Mouse (Mus musculus) frontal cortex, postnatal 10 days (tissue): Measurements from ENCODE around the gene Klb.

Source experiments
- DNase-seq, 2 experiments: peaks; one replicate each; pipeline ENCODE4 v3.0.0; 2022; ENCODE audit warnings: low spot score in 2 of 2, mixed read lengths in 1 of 2

Gene Klb

DNA sequence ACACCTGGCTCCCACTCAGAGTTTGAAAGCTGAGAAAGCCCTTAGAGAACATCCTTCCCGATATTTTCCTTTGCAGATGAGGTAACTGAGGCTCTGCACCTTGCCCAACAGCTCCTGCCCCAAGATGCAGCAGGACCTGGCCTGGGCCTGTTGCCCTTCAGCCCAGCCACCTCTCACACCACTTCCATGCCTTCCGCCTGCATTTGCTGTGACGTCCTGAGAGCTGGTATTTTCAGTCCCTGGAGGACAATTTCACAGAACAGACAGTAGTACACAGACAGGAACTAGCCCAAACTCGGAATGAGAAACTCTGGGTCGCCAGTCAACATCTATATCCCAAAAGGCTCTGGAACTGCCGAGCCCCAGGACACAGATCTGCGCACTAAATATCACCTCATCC, 26.6 kb downstream of the Klb start:
- DNase-seq = no peak

DNA sequence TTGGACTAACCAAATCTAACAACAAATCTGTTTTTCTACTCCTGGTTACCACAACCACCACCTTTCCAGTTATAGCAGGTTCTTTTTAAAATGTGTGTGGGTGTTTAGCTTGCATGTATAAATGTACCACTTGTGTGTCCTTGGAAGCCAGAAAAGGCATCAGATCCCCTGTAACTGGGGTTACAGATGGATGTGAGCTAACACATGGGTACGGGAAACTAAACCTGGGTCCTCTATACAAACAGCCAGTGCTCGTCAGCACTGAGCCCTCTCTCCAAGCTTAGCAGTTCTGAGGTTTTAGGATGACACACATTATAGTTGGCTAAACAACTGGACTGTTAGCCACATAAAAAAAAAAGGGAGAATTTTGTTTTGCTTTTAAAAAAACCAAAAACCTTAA, 37.6 kb downstream of the Klb start:
- DNase-seq = no peak

DNA sequence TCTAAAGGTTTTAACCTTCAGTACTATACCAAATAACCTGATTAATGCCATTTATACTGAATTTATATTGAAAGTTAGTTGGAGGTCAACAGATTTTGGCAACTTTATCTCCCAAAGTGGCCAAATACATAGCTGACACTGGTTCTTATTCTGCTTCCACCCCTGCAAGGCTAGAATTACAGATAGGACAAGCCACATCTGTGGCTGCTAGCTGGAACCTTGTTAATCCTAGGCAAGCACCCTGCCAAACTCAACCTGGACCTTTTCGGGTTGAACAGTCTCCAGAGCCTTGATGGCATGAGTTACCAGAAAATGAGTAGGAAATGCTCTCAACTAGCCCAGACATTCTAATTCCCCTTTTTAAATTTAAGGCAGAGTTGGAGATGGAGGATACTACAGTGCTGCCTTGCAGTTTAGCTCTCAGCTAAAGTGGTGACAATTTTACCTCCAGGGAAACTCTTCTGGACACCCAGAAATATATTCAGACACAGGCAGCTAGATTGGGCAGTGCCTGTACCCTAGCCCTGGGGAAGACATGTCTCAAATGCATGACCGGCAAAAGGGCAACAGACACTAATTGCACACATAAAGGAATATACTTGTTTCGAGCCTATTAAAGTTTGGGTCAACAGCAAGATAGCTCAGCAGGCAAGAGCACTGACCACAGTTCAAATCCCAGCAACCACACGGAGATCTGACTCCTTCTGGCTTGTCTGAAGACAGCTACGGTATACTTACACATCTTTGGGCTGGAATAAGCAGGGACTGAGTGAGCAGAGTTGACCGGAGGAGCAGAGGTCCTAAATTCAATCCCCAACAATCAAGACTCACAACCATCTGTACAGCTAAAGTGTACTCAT, 39.1 kb downstream of the Klb start:
- DNase-seq = no peak

DNA sequence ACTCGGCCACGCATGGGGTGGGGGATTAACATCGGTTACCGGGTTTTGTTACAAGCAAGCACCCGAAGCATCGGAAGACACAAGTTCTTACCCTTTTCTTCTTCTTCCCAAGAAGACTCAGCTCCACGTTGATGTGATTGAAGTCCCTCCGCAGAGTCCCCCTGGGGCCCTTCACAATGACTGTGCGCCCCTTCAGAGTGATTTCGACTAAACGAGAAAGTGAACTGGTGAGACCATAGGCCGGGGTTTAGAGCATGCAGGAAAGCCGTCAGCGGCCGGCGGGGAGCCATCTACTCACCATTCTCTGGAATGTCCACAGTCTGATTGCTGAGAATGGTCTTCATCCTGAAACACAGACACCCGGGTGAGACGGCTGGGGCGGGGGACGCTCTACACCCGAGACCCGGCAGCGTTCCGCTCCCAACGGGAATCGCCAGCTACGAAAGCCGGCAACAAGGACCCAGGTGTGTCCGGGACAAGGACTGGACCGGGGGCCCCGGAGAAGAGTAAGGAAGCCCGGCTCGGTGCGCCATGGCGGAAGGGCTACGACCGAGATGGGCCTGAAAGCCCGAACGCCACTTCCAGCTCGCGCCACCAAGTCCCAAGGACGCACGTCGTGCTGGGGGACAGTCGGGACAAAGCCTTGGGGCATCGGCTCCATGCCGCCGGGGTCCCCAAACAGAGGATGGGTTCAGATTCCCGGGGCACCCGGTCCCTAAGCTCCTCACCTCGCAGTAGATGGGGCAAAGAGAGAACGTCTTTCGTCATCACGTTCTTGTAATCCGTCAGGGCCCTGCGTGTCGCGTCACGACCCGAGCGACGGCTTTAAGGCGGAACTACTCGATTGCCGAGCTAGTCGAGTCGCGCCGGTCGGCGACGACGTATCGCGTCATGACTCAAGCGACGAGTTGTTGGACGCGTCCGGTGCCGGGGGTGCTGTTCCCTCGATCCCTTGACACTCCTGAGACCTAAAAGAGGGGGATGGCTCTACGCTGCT, 42.8 kb downstream of the Klb start, which contains the start of the genes Rpl9 and Lias:
Gene Rpl9 (minus strand): TSS at position 797 of the 997 bp plus-strand sequence.
Gene Lias (plus strand): TSS at position 850 of the 997 bp plus-strand sequence.
- DNase-seq = peak; percentile 97 to 99

DNA sequence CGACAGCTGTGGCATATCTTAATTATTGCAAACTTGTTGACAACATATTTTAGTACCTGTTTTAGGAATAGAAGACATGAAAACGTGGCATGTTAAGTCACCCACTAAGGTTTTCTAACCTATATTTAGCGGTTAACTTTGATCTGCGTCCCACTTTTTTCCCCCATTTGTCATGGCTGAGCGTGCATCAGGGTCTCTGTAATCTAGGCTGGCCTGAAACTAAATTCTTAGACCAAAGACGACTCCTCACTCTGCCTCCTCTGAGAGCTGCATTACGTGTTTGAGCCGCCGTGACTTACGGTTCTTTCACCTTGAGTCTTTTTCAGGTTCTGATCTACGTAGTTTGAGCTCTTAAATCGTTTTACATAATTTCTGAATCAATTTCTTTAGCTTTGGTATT, 43.6 kb downstream of the Klb start:
- no peak for DNase-seq

DNA sequence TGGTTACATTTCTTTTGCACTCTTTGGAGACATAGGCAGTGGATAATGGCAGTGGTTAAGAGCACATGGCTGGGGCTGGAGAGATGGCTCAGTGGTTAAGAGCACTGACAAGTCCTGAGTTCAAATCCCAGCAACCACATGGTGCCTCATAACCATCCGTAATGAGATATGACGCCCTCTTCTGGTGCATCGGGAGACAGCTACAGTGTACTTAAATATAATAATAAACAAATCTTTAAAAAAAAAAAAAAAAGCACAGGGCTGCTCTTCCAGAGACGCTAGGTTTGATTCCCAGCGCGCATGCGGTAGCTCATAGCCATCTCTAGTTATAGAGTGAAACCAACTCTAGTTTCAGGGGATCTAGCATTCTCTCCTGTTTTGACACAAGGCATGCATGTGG, 46.3 kb downstream of the Klb start:
- DNase-seq = no peak

DNA sequence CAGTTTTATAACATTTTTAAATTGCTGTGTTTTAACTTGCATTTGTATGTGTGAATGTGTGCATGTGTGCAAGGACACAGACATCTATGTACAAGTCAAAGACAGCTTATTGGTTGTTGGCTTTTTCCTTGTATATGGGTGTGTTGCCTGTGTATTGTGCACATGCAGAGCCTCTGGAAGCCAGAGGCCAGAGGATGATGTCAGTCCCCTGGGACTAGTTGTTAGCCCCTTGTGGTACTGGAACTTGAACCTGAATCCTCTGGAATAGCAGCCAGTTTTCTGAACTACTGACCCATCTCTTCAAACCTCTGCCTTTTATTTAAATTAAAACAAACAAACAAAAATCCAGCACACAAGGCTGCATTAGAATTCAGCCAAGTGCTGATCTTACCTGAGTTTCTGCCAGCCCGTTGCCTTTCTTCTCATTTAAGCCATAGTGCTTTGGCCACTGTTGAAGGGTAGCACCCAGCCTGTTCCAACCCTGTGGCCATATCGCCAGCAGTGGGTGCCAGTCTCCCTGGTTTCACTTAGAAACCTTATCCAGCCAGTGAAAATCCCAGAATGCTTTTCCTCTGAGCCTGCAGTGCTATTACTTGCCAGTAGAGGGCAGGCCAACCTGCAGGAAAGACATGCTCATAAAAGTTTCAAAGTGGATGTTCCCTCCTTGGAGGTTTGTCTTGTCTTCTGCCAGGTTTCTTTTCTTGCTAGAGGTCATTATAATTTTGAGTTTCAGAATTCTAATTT, 53.3 kb downstream of the Klb start:
- DNase-seq = peak; percentile 51 to 76

DNA sequence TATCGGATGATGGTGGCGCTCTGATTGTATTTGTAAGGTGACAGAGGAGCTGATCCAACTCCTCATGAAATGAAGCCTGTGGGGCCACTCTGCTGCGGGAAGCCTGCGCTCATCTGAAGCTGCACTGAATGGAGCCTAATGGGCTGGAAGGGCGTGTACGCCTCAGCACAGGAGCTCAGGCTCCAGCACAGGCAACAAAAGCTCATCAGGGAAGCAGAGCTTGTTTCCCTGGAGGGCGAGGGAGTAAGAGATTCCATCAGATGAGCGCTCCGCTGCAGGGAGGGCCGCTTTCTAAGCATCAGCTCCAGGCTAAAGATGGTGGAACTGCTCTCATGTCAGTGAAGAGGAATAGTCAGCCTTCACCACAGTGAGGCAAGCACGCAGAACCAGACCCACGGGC, 59.9 kb downstream of the Klb start:
- no peak for DNase-seq

DNA sequence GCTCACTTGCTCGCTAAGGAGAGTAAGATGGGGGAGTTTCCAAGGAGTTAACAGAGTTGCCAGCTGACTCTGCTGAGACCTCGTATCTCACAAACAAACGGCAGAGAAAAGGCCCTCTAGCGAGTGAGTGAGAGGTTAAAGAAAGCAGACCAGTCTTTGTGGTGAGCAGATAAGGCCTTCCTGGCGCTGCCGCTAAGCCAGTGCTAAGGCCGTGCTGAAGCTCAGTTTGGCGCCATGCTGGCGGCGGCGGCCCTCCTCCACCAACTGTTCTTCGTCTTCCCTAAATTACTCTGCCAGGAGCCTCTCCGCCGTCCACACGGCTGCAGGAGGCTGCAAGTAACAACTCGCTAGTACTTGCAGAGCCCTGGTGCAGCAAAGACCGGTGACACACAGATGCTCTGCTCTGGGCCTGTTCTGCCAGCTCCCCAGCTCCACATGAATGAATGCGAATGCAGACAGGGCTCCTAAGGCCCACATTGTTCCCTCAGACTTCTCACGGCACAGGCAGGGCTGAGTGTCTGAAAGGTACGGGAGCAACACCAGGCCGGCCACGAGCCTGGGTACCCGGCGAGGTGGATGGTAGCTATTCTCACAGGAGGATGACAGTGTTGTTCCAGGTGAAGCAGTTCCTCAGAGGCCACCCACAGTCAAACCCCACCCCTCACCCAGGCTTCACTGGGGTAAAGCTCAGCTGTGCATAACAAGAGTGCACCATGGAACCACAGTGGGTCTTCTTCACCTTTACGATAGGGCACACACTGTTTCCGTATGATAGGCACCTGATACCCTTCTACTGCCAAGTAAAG, 67.7 kb downstream of the Klb start:
- no peak for DNase-seq

DNA sequence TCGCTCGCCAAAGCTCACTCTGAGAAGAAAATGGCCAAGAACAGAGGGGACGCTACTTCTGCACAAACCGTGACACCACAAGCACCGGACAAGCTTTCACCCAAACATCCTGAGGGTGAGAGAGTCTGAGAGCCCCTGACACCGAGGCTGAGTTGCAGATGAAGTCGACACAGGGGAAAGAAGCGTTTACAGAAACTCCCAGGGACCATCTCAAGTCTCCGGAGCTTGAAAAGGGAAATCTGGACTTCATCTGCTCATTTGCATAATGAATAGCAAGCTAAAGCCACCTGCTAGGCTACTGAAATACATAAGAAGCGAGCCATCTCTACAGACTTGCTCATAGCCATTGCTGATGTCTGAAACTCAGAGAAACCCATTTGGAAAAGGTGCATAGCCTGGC, 71.0 kb downstream of the Klb start:
- no peak for DNase-seq

DNA sequence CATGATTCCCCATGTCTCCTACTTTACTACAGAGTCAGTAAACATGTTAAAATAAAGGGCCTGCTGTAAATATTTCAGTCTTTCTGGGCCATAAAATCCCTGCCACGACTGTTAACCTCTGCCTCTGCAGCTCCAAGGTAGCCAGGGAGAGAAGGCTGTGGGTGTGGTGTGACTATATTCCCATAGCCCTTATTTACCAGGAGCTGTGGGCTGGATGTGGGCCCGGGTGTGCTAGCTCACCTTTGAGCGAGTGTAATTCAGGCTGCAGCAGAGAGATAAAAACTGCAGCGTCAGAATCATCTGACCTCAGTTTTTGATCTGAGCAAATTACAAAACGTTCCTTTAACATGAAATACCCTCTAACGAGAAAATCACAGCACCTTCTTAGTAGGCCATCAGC, 72.7 kb downstream of the Klb start:
- no peak for DNase-seq

DNA sequence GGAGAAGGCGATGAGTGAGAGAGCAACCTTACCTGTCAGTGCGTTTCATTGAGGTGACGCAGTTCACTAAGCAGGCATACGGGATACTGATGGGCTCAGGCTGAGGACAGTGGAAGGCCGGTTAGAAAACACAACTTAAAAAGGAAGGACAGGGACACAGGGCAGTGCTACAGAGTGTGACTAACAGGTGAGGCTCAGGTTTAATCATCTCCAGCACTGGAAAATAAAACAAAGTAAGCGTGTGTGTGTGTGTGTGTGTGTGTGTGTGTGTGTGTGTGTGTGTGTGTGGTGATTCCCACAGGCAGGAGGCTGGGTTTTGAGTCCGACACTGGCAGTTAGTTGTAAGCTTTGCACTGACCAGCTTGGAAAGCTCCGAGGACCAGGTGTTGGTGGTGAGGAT, 74.7 kb downstream of the Klb start:
- DNase-seq = no peak

DNA sequence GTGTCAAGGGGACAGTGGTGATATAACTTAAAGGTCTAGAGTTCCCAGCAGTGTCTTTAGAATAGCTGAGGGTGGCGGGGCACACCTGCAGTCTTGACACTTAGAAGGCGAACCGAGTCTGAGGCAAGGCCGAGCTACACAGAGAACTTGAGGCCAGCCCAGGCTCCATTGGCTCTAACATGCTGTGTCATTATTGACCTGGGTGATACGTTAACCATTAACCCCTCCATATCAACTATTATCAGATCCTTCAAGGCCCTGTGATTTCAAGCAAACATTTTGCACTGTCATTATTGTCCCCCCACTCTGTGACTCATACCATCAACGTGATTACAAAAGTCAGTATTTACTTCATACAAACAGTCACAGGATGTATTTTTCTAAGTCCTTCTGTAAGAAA, 76.1 kb downstream of the Klb start:
- no peak for DNase-seq

DNA sequence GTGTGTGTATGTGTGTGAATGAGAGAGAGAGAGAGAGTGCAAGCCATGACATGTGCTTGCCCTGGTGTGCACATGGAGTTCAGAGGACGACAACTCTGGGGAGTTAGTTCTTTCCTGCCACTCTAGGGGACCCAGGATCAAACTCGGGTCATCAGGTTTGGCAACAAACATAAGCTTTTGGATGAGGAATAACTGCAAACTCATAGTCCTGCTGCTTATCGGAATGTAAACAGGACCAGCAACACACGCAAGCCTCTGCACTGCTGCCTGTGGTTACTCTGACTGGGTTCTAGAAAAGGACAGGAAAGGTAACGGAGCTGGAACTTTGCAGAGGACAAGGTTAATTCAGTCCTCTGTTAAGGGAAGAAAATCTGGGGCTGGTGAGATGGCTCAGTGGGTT, 77.1 kb downstream of the Klb start:
- DNase-seq = no peak

DNA sequence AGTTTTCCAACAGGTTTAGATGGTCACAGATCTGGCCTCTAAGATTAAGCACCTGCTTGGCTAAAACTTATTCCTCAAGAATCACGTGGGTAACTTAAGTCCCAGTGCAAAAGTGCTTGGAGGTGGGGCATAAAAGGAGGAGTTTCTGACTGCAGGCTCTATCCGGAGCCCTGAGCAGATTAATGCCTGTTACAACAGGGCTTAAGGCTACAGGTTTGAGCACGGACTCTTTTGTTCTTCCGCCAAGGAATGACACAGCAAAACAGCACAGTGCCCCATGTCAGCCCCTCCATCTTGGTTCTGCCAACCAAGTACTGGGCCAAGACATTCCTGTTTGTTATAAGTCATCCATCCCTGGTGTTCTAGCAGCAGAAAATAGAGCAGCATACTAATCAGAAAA, 80.2 kb downstream of the Klb start:
- no peak for DNase-seq

DNA sequence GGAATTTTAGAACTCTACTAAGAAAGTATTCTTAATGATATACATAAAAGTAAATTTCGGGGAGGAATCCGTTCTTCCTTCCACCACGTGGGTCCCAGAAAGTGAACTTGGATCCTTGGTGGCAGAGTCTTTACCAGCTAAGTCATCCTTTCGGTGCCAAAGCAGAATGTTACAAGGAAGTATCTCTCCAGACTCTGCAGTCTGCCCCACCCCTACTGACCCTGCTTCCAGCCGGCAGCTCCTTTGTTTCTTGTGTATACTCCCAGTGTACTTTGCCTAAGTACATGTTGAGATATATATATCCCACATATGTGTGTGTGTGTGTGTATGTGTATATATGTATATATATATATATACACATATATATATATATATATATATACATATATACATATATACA, 81.3 kb downstream of the Klb start:
- no peak for DNase-seq
